In the genomic region with DNA sequence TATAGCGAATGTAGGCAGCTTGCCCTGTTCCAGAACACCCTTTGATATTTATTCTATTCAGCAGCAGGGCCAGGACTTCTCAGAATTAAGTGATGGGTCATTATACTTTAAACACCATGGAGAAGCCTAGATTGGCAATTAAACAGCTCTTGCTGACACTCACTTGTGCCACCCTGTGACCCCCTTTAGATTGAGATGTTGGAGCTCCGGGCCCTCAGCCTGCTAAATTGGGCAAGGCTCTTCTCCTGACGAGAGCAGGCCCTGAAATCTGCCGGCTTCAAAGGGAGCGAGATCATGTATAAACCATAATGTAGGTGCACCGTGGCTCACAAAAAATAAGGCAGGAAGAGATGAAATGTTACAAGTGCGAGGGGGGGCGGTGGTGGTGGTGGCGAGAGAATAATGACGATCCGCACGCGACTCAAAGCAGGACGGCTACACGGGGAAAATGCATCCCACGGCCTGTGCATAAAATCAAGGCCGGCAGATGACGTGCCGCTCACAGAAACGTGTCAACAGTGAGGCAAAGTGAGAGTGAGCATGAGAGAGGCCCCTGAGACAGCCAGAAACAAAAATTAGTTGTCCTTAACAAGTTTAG, we compare ENCODE assay signal across 14 mouse cellular contexts.
DNase-seq lines count a peak whose midpoint lies in the region; ATAC-seq and TF ChIP-seq lines count a peak whose summit lies in the region.
"Had no signal": no experiment of that assay in that cellular context is flagged by ENCODE, and none has a peak within 500 bp of the region (broad histone marks: within the 10 kb centered on the region; RNA-seq: fewer than 3 reads in every experiment).

No protein-coding gene starts in this region.

- H3K4me3 ChIP-seq in lung, embryonic 14.5 days (ENCODE audit: low read depth, low read length), result no peak overlapping the region
- H3K4me3 ChIP-seq in limb, embryonic 10.5 days, result no peak overlapping the region

- ATAC-seq in lung, embryonic 14.5 days (ENCODE audit: insufficient read depth), result no peak

- TF ChIP-seq POLR2A in brain, embryonic 14.5 days (IDR thresholded peaks at IDR 0.05; ENCODE audit: borderline replicate concordance, extremely low read depth, insufficient read depth, insufficient read length, poor library complexity, severe bottlenecking), result no peak

- peaks cover 4% of the 10 kb centered on the region; the same call in 1 of the 2 replicates for H3K4me1 ChIP-seq in lung, embryonic 14.5 days (ENCODE audit: insufficient read depth)
- H3K4me1 ChIP-seq in limb, embryonic 10.5 days, result peaks cover 23% of the 10 kb centered on the region

- peaks cover 52% of the 10 kb centered on the region for H3K36me3 ChIP-seq in lung, embryonic 14.5 days (ENCODE audit: insufficient read depth)
- peaks cover 77% of the 10 kb centered on the region for H3K36me3 ChIP-seq in limb, embryonic 10.5 days

- H3K27ac ChIP-seq in lung, embryonic 14.5 days (ENCODE audit: low read depth), result no peak overlapping the region
- H3K27ac ChIP-seq in limb, embryonic 10.5 days, result 0 out of 2 replicates have a peak overlapping the region, but pooled peaks have one; percentile 17

- peak; percentile 54 for DNase-seq in lung, embryonic 14.5 days
- no peak for DNase-seq in lung, postnatal 4 days
- DNase-seq in brain, embryonic 14.5 days (ENCODE audit: low read depth), result peak; percentile 89
- no peak for DNase-seq in limb, embryonic 10.5 days (ENCODE audit: low spot score)
- DNase-seq in thymus, postnatal 10 days (ENCODE audit: low spot score in 2 of 2), result peak; percentile 7 to 9
- DNase-seq in layer of hippocampus, postnatal 10 days (ENCODE audit: low spot score in 2 of 2), result no peak
- no peak for DNase-seq in frontal cortex, postnatal 10 days (ENCODE audit: low spot score in 2 of 2)
- no peak for DNase-seq in layer of hippocampus, postnatal 14 days (ENCODE audit: low spot score in 2 of 2)
- DNase-seq: adrenal gland, postnatal 25 days; cerebellum, adult 2 months; heart, adult 18-20 months; kidney, adult 8-10 months; liver; spleen, adult 18-20 months had no signal

- H3K4me2 ChIP-seq in lung, embryonic 14.5 days, result no peak overlapping the region

- H3K9me3 ChIP-seq in lung, embryonic 14.5 days (ENCODE audit: low read depth, low read length), result no peaks in the 10 kb centered on the region
- H3K9me3 ChIP-seq in limb, embryonic 10.5 days (replicated peaks), result no peaks in the 10 kb centered on the region

- no peak overlapping the region for H3K9ac ChIP-seq in lung, embryonic 14.5 days

- no peak for TF ChIP-seq CTCF in lung, embryonic 14.5 days (IDR thresholded peaks at IDR 0.05; ENCODE audit: low read depth)
- no peak for TF ChIP-seq CTCF in brain, embryonic 14.5 days (IDR thresholded peaks at IDR 0.05; ENCODE audit: borderline replicate concordance, extremely low read depth, insufficient read depth, insufficient read length)

- 52% methylated on average over 20 of the region's 20 CpGs for WGBS in lung, embryonic 14.5 days
- WGBS in limb, embryonic 10.5 days, result 86% methylated on average over 20 of the region's 20 CpGs

- H3K27me3 ChIP-seq in lung, embryonic 14.5 days (ENCODE audit: insufficient read depth, low read length), result no peaks in the 10 kb centered on the region
- no peaks in the 10 kb centered on the region for H3K27me3 ChIP-seq in limb, embryonic 10.5 days (ENCODE audit: low read depth, poor library complexity, severe bottlenecking)

Comparison
In these comparisons a context has a peak if more than half of its experiments do, and no peak if none do; other contexts are left out.
1. DNase-seq: peak in lung, embryonic 14.5 days (single experiment), brain, embryonic 14.5 days (single experiment) and thymus, postnatal 10 days (2 of 2); none in lung, postnatal 4 days (0 of 2), limb, embryonic 10.5 days (single experiment), layer of hippocampus, postnatal 10 days (0 of 2), frontal cortex, postnatal 10 days (0 of 2) and layer of hippocampus, postnatal 14 days (0 of 2).